Mouse (Mus musculus) stomach, embryonic 16.5 days (tissue): ENCODE measurements at regions not wholly inside any gene's neighbourhood (a gene's known extent, or its start where the extent isn't known, plus 50 kb on each side); places are given as distances from the start of the nearest gene placed in this dataset.

ENCODE experiments used
- ATAC-seq: fragments of 200-750 bp; cut with Nextera tagmentation; 2 replicates; pipeline ENCODE4 v1.8.0; 2017; ENCODE audit warnings: moderate number of reproducible peaks, moderate TSS enrichment; ENCODE audit not compliant: insufficient read depth, low FRiP score
- H3K27ac ChIP-seq: fragments of 300-500 bp; sonication (generic); 2 replicates; pipeline ENCODE4 v1.5.1; 2014; ENCODE audit warnings: low read length
- H3K27me3 ChIP-seq: fragments of 300-500 bp; sonication (generic); 2 replicates; pipeline ENCODE4 v1.6.1; 2014; ENCODE audit warnings: low read length, control low read depth, mixed read lengths; ENCODE audit not compliant: control insufficient read depth, insufficient read depth
- H3K36me3 ChIP-seq: fragments of 300-500 bp; sonication (generic); 2 replicates; pipeline ENCODE4 v1.6.1; 2014; ENCODE audit warnings: low read length; ENCODE audit not compliant: control insufficient read depth, insufficient read depth
- H3K4me1 ChIP-seq: fragments of 300-500 bp; sonication (generic); 2 replicates; pipeline ENCODE4 v1.6.1; 2014; ENCODE audit warnings: low read length, control low read depth, mixed read lengths; ENCODE audit not compliant: control insufficient read depth, insufficient read depth
- H3K4me2 ChIP-seq: fragments of 300-500 bp; sonication (generic); 2 replicates; pipeline ENCODE4 v1.6.1; 2014; ENCODE audit warnings: low read depth, low read length, mixed read lengths
- H3K4me3 ChIP-seq: fragments of 300-500 bp; sonication (generic); replicated peaks from 2 replicates; pipeline ENCODE4 v1.5.1; 2014; ENCODE audit warnings: mild to moderate bottlenecking, low read length
- H3K9ac ChIP-seq: fragments of 300-500 bp; sonication (generic); 2 replicates; pipeline ENCODE4 v1.6.1; 2014; ENCODE audit warnings: low read length
- H3K9me3 ChIP-seq: fragments of 300-500 bp; sonication (generic); replicated peaks from 2 replicates; pipeline ENCODE4 v1.6.1; 2016; ENCODE audit warnings: low read length, control low read depth; ENCODE audit not compliant: control insufficient read depth
- WGBS: fragments of 180-500 bp; shearing (Covaris S2); extraction: QIAGEN DNeasy Blood & Tissue Kit; methylation state at CpG from one replicate; pipeline ENCODE4 v1.1.7; 2014; 5-methylcytosine and 5-hydroxymethylcytosine counted together

GRCm38 (mm10) chr3:40441092-40442036, 89.7 kb upstream of the Intu start:
- ATAC-seq = no peak
- H3K9me3 ChIP-seq = no peaks in the 10 kb centered on the region
- whole genome bisulfite sequencing = 56% methylated on average over 14 of the region's 14 CpGs
- H3K4me1 ChIP-seq = peaks cover 9% of the 10 kb centered on the region; the same call in 1 of the 2 replicates
- H3K27me3 ChIP-seq = no peaks in the 10 kb centered on the region
- no peaks in the 10 kb centered on the region for H3K36me3 ChIP-seq
- H3K4me3 ChIP-seq = no peak overlapping the region
- no peak overlapping the region for H3K4me2 ChIP-seq
- no peak overlapping the region for H3K27ac ChIP-seq
- H3K9ac ChIP-seq = 0 out of 2 replicates have a peak overlapping the region, but pooled peaks have one; percentile 43

GRCm38 (mm10) chr3:40443788-40444595, 87.1 kb upstream of the Intu start:
- H3K36me3 ChIP-seq = no peaks in the 10 kb centered on the region
- peaks cover 9% of the 10 kb centered on the region; the same call in 1 of the 2 replicates for H3K4me1 ChIP-seq
- H3K9ac ChIP-seq = peak overlapping the region; percentile 9; the same call in 1 of the 2 replicates
- H3K9me3 ChIP-seq = no peaks in the 10 kb centered on the region
- no peak overlapping the region for H3K27ac ChIP-seq
- peak overlapping the region; percentile 43 for H3K4me2 ChIP-seq
- ATAC-seq = no peak
- no peaks in the 10 kb centered on the region for H3K27me3 ChIP-seq
- 26% methylated on average over 20 of the region's 20 CpGs for WGBS
- H3K4me3 ChIP-seq = no peak overlapping the region; the same call in 1 of the 2 replicates

GRCm38 (mm10) chr3:40452958-40453357, 78.1 kb upstream of the Intu start:
- H3K4me2 ChIP-seq = no peak overlapping the region
- H3K36me3 ChIP-seq = no peaks in the 10 kb centered on the region
- 73% methylated on average over 5 of the region's 5 CpGs for WGBS
- ATAC-seq = no peak
- no peak overlapping the region for H3K27ac ChIP-seq
- H3K4me1 ChIP-seq = no peaks in the 10 kb centered on the region
- no peaks in the 10 kb centered on the region for H3K9me3 ChIP-seq
- no peak overlapping the region for H3K4me3 ChIP-seq
- no peaks in the 10 kb centered on the region for H3K27me3 ChIP-seq
- H3K9ac ChIP-seq = no peak overlapping the region

GRCm38 (mm10) chr3:40453552-40453951, 77.5 kb upstream of the Intu start:
- Histone ChIP-seq H3K27ac (no peak overlapping the region), H3K4me3 (no peak overlapping the region), H3K27me3 (no peaks in the 10 kb centered on the region), H3K36me3 (no peaks in the 10 kb centered on the region), H3K9ac (no peak overlapping the region), H3K4me1 (no peaks in the 10 kb centered on the region), H3K9me3 (no peaks in the 10 kb centered on the region), H3K4me2 (no peak overlapping the region)
- 29% methylated on average over 4 of the region's 4 CpGs for WGBS
- ATAC-seq = peak; percentile 53; the same call in 1 of the 2 replicates

- H3K36me3 ChIP-seq = no peaks in the 10 kb centered on the region
- H3K9ac ChIP-seq = no peak overlapping the region
- H3K27ac ChIP-seq = no peak overlapping the region
- ATAC-seq = no peak
- no peak overlapping the region for H3K4me3 ChIP-seq
- no peaks in the 10 kb centered on the region for H3K4me1 ChIP-seq
- H3K27me3 ChIP-seq = no peaks in the 10 kb centered on the region
- no peak overlapping the region for H3K4me2 ChIP-seq
- WGBS = 79% methylated on average over 2 of the region's 2 CpGs
- no peaks in the 10 kb centered on the region for H3K9me3 ChIP-seq
Measured at GRCm38 (mm10) chr3:40456070-40456469, 75.0 kb upstream of the Intu start.

GRCm38 (mm10) chr3:40458490-40458889, 72.6 kb upstream of the Intu start:
- Histone ChIP-seq H3K9ac (no peak overlapping the region), H3K9me3 (no peaks in the 10 kb centered on the region), H3K27ac (no peak overlapping the region), H3K36me3 (no peaks in the 10 kb centered on the region), H3K4me2 (no peak overlapping the region), H3K4me3 (no peak overlapping the region), H3K27me3 (no peaks in the 10 kb centered on the region), H3K4me1 (no peaks in the 10 kb centered on the region)
- 75% methylated on average over 5 of the region's 5 CpGs for WGBS
- ATAC-seq = no peak

- no peak overlapping the region for H3K4me2 ChIP-seq
- H3K4me3 ChIP-seq = no peak overlapping the region
- H3K9ac ChIP-seq = no peak overlapping the region
- 61% methylated on average over 5 of the region's 5 CpGs for WGBS
- no peaks in the 10 kb centered on the region for H3K4me1 ChIP-seq
- ATAC-seq = no peak
- no peaks in the 10 kb centered on the region for H3K27me3 ChIP-seq
- no peaks in the 10 kb centered on the region for H3K36me3 ChIP-seq
- no peaks in the 10 kb centered on the region; the same call in 1 of the 2 replicates for H3K9me3 ChIP-seq
- no peak overlapping the region for H3K27ac ChIP-seq
Measured at GRCm38 (mm10) chr3:40463446-40463845, 67.6 kb upstream of the Intu start.

GRCm38 (mm10) chr3:40470101-40470500, 61.0 kb upstream of the Intu start:
- Histone ChIP-seq H3K4me1 (no peaks in the 10 kb centered on the region), H3K9ac (no peak overlapping the region), H3K27me3 (no peaks in the 10 kb centered on the region), H3K36me3 (no peaks in the 10 kb centered on the region), H3K27ac (no peak overlapping the region), H3K4me3 (no peak overlapping the region), H3K9me3 (no peaks in the 10 kb centered on the region; the same call in 1 of the 2 replicates), H3K4me2 (no peak overlapping the region)
- WGBS = 56% methylated on average over 6 of the region's 6 CpGs
- no peak for ATAC-seq

- H3K27ac ChIP-seq = no peak overlapping the region
- H3K9me3 ChIP-seq = no peaks in the 10 kb centered on the region; the same call in 1 of the 2 replicates
- WGBS = 83% methylated on average over 6 of the region's 6 CpGs
- no peak overlapping the region for H3K4me3 ChIP-seq
- no peaks in the 10 kb centered on the region for H3K36me3 ChIP-seq
- H3K27me3 ChIP-seq = no peaks in the 10 kb centered on the region
- no peak for ATAC-seq
- no peak overlapping the region for H3K4me2 ChIP-seq
- no peak overlapping the region for H3K9ac ChIP-seq
- H3K4me1 ChIP-seq = no peaks in the 10 kb centered on the region
Measured at GRCm38 (mm10) chr3:40472766-40473165, 58.3 kb upstream of the Intu start.
